Mouse (Mus musculus) olfactory bulb, adult 2 months (tissue): Measurements from ENCODE around the gene Arhgap21.

Experiments used
- CTCF ChIP-seq: fragments of 200-500 bp; IDR thresholded peaks from 2 replicates; pipeline ENCODE4 v1.5.1; 2012; ENCODE audit warnings: low read depth, mild to moderate bottlenecking, low read length, moderate library complexity; ENCODE audit not compliant: insufficient read depth
- POLR2A ChIP-seq: fragments of 200-500 bp; IDR thresholded peaks from 2 replicates; pipeline ENCODE4 v1.6.1; 2012; ENCODE audit warnings: mild to moderate bottlenecking, low read depth, low read length, moderate library complexity; ENCODE audit not compliant: insufficient read depth

DNA sequence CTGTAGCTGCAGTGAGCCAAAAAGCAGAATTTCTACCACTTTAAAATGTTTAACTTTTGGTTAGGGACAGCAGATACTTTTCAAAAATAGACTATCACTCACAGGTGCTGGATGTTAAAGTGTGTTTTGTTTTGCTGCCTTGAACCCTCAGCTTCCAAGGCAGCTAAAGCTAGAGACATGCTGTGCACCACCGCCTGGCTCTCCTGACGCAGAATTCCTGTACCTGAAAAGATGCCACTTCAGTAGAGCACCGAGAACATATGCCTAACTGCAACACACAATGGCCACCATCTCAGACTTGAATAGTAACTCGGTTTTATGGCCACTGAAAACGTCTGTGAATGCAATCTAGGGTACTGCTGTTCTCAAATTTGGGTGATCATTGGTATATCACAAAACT is 12.0 kb downstream of the Arhgap21 start:
- no peak for TF ChIP-seq POLR2A
- no peak for TF ChIP-seq CTCF
